Mouse (Mus musculus) gonadal fat pad, adult 2 months (tissue): ENCODE results near the gene Pih1h3b. TPM values are rescaled to one million over a fixed set of nuclear protein-coding genes. Genes with fewer than 3 reads are reported as not detected.

Experiments used
- DNase-seq: peaks from one replicate; pipeline ENCODE4 v3.0.0-alpha.2; 2012; ENCODE audit warnings: low read depth
- polyA plus RNA-seq: library from polyadenylated mRNA; depleted of rRNA; stranded (reverse); fragments of >200 nt; gene quantifications from 2 replicates; pipeline ENCODE4 v1.2.3, GENCODE M21; 2012; rRNA removed

Gene Pih1h3b
- polyA plus RNA-seq = not detected in 2 replicates

- DNase-seq = no peak
Observed at GRCm38 (mm10) chrX:140062135-140062975, at the start of gene Pih1h3b, which contains the start of gene Nup62cl. Gene Pih1h3b, plus strand, starts transcription at chrX:140062879. Gene Nup62cl, minus strand, starts transcription at chrX:140062712.

GRCm38 (mm10) chrX:140060886-140061874, 1.5 kb upstream of the Pih1h3b start:
- no peak for DNase-seq

- DNase-seq = no peak
Observed at GRCm38 (mm10) chrX:140082535-140082934, 19.9 kb downstream of the Pih1h3b start.

- DNase-seq = no peak
Observed at GRCm38 (mm10) chrX:140094066-140094465, 31.4 kb downstream of the Pih1h3b start.

Other genes starting within 250 kb of the Pih1h3b start
- gene Morc4, start 191.2 kb upstream of the Pih1h3b start, polyA plus RNA-seq = 17.8 and 21.5 TPM in 2 replicates
- 0.55 and 0.84 TPM in 2 replicates for gene Rbm41, start 64.3 kb upstream of the Pih1h3b start, polyA plus RNA-seq
- gene Nup62cl, start 167 bp upstream of the Pih1h3b start, polyA plus RNA-seq = 1.3 and 3.9 TPM in 2 replicates